Comparison of ENCODE assay signal across 20 mouse cellular contexts in the genomic region with DNA sequence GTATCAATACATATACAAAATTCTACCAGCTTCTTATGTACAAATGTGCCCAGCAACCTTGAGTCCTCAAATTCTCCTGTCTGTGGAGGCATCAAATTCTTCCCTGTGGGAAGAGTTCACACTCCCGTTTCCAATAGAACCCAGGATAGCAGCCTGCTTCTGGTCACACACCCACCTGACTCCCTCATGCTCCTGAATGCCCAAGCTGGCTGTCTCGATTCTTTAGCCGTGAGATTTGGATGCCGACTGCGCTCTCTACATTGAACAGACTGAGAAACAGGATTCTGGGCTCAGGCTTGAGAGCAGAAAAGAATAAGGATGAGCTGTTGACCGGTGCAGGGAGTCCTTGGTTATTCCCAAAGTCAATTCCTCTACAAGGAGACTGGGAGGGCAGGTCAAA. TPM values are rescaled to one million over a fixed set of nuclear protein-coding genes. Genes with fewer than 3 reads are reported as not detected.
"Had no signal": no experiment of that assay in that cellular context is flagged by ENCODE, and none has a peak within 500 bp of the region (broad histone marks: within the 10 kb centered on the region; RNA-seq: fewer than 3 reads in every experiment).

No protein-coding gene starts in this region.

- H3K27ac ChIP-seq: lung, embryonic 15.5 days; macrophage; midbrain, embryonic 12.5 days; neural tube, embryonic 12.5 days; stomach, embryonic 15.5 days; stomach, postnatal 0 days had no signal

- H3K27me3 ChIP-seq: lung, embryonic 15.5 days; midbrain, embryonic 12.5 days; neural tube, embryonic 12.5 days; stomach, embryonic 15.5 days had no signal

- H3K36me3 ChIP-seq: lung, embryonic 15.5 days; midbrain, embryonic 12.5 days; neural tube, embryonic 12.5 days; stomach, embryonic 15.5 days had no signal

- H3K4me3 ChIP-seq: lung, embryonic 15.5 days; megakaryocyte, embryonic 14.5 days; midbrain, embryonic 12.5 days; neural tube, embryonic 12.5 days; stomach, embryonic 15.5 days had no signal

- H3K9ac ChIP-seq: liver, postnatal 0 days; lung, embryonic 15.5 days; midbrain, embryonic 12.5 days; neural tube, embryonic 12.5 days; stomach, embryonic 15.5 days had no signal

- ATAC-seq: liver, postnatal 0 days; lung, postnatal 0 days; midbrain, embryonic 16.5 days had no signal

- H3K4me2 ChIP-seq: lung, embryonic 15.5 days; midbrain, embryonic 12.5 days; neural tube, embryonic 12.5 days; stomach, embryonic 15.5 days had no signal

- H3K9me3 ChIP-seq: lung, embryonic 15.5 days; midbrain, embryonic 12.5 days; neural tube, embryonic 12.5 days; stomach, embryonic 15.5 days had no signal

- DNase-seq: liver, postnatal 0 days; lung, adult 2 months; lung, postnatal 14 days; lung, postnatal 36 days; midbrain, embryonic 14.5 days; right cerebral cortex, postnatal 14 days; thymus, adult 2 months; thymus, postnatal 25 days; thymus, postnatal 4 days had no signal

- H3K4me1 ChIP-seq: lung, embryonic 15.5 days; midbrain, embryonic 12.5 days; neural tube, embryonic 12.5 days; stomach, embryonic 15.5 days had no signal

RNA-seq across cellular contexts. Expression of a gene that starts 48.3 kb away (rescaled TPM):
- polyA plus RNA-seq: macrophage; midbrain, embryonic 14.5 days; midbrain, embryonic 16.5 days; neural tube, embryonic 12.5 days; neural tube, embryonic 14.5 days; spleen, adult 2 months had no signal
